Mouse (Mus musculus) spleen, adult 2 months (tissue): ENCODE data around the gene Gm7168.

ENCODE experiments used
- CTCF ChIP-seq: fragments of 200-500 bp; IDR thresholded peaks from 2 replicates; pipeline ENCODE4 v1.5.1; 2011; ENCODE audit warnings: mild to moderate bottlenecking, inconsistent platforms; ENCODE audit not compliant: insufficient read depth, insufficient read length, insufficient replicate concordance; ENCODE audit errors: extremely low read depth
- POLR2A ChIP-seq: fragments of 200-500 bp; IDR thresholded peaks from 2 replicates; pipeline ENCODE4 v1.6.1; 2011; ENCODE audit warnings: low read depth, low read length, inconsistent platforms

DNA sequence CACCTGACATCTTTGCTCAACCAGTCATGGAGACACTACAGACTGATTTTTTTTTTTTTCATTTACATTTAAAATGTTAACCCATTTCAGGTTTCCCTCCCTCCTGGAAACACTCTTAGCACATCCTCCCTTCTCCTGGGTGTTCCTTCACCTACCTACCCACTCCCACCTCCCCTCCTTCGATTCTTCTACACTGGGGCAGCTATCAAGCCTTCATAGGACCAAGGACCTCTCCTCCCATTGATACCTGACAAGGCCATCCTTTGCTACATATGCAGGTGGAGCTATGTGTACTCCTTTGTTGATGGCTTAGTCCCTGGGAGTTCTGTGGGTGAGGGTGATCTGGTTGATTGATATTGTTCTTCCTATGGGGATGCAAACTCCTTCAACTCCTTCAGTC lies 40.5 kb upstream of the Gm7168 start:
- no peak for TF ChIP-seq POLR2A
- no peak for TF ChIP-seq CTCF
